Mouse (Mus musculus) E14TG2a.4 (cell line): ENCODE measurements around the gene Spaca4.
A peak's percentile ranks its signal among the peaks of the same experiment; 100 is the strongest.

Experiments
- CTCF ChIP-seq: conservative IDR thresholded peaks from 2 replicates; pipeline ENCODE4 v1.5.1; 2014; ENCODE audit warnings: low read length
- NANOG ChIP-seq: IDR thresholded peaks from 2 replicates; pipeline ENCODE4 v1.6.1; 2014; ENCODE audit warnings: borderline replicate concordance, low read length, mixed read lengths
- POU5F1 ChIP-seq: IDR thresholded peaks from 2 replicates; pipeline ENCODE4 v1.6.1; 2014; ENCODE audit warnings: low read length, borderline replicate concordance

DNA sequence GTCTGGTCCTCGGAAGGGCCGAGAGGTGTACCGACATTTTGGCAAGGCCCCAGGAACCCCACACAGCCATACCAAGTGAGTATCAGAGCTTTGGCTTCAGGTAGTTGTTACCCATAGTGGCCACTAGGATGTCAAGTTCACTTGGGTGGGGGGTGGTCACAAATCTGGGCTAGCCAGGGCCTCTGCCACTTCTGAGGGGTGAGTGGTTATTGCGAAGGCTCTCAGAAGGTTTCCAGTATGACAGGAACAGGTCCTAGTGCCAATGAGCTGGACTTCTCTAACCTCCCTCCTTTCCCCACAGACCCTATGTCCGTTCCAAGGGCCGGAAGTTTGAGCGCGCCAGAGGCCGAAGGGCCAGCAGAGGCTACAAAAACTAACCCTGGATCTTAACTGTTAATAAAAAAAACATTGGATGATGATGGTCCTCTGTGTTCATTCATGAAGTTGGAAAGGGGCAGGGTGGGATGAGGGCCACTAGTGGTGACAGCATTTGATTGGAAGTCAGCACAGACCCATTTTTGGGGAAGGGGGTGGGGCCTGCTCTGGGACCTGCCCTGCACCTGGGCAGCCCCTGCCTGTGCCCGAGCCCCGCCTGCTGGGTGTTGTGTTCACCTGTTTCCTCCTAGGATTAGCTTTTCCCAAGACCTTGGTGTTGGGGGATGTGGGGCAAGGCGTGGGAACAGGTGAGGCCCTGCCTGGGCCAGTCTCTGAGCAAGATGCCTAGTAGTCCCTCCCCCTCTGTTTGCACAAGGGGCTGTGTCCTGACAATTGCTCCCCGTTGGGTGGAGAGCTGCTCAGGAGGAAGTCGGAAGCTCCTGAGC, 5.0 kb downstream of the Spaca4 start, which contains the start of gene Fam83e:
- TF ChIP-seq CTCF, result peak; percentile 34; the same call in 1 of the 2 replicates
- no peak for TF ChIP-seq NANOG
- no peak for TF ChIP-seq POU5F1
